Mouse (Mus musculus): ENCODE measurements around the gene Trnp1.

DNA sequence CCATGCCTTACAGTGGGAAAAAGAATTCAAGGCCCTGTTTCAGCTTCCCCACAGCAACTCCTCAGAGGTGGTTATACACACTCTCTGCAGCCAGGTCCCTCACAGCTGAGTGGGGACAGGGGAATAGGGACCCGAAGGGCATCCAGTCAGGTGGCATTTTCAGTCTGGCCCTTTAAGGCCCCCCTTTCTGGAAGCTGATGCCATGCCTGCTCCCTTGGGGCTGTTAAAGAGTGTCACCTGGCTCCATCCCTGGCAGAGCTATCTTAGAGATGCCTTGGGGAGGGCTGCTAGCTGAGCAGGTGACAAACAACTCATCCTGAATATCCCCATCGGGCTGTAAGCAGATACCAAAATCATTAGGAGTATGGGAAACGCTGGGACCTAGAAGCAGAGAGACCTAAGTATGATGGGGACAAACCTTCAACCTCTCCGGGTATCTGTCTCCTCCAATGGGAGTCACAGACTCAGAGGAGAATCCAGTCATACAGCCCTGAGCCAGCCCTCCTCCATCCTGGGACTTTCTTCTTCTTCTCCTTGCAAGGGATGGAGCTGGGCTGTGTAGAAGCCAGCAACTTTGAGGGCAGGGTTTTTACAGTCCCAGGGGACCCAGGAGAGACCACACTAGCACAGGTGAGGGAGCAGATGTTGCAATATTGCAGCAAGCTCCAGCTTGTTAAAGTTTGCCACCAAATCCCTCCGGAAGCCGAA lies 1.5 kb downstream of the Trnp1 start:
- TF ChIP-seq HCFC1 (IDR thresholded peaks at IDR 0.05; ENCODE audit: borderline replicate concordance, insufficient read depth, low read length) (no peak), ZNF384 (IDR thresholded peaks at IDR 0.05; ENCODE audit: low read depth, low read length) (no peak), MAFK (IDR thresholded peaks at IDR 0.05; ENCODE audit: insufficient read depth, low read depth, low read length) (no peak), CHD2 (IDR thresholded peaks at IDR 0.05; ENCODE audit: low read depth, low read length) (no peak), ZC3H11A (IDR thresholded peaks at IDR 0.05; ENCODE audit: borderline replicate concordance, low read depth, low read length) (no peak)
